Mouse (Mus musculus): ENCODE results near the gene Scn5a. TPM values are rescaled to one million over a fixed set of nuclear protein-coding genes. Genes with fewer than 3 reads are reported as not detected.

Gene Scn5a
- polyA plus RNA-seq, 1 experiment from 2014 or later: 0.24 TPM

DNA sequence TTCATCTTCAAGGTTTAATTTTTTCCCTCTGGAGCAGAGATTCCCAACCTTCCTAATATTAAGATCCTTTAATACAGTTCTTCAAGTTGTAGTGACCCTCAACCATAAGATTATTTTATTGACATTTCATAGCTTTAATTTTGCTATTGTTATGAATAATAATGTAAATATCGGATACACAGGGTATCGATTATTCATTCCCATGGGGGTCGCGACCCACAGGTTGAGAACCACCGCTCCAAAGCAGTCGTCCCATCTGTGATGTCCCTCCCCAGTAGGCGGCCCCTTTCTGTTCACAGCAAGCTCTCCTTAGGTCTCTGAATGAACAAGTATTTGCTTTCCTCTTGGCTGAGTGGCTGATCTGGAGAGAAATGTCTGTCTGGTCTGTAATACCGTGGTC is 10.8 kb upstream of the Scn5a start:
- peaks cover 6% of the 10 kb centered on the region for H3K27me3 ChIP-seq (replicated peaks; ENCODE audit: control insufficient read depth, insufficient read depth, low read length)
- no peak overlapping the region for H3K4me2 ChIP-seq (ENCODE audit: low read length)
- no peak overlapping the region for H3K4me3 ChIP-seq (ENCODE audit: low read length)
- H3K9ac ChIP-seq (ENCODE audit: low read depth, low read length): no peak overlapping the region
- H3K36me3 ChIP-seq (ENCODE audit: control insufficient read depth, insufficient read depth, low read length): no peaks in the 10 kb centered on the region
- no peak overlapping the region for H3K27ac ChIP-seq (ENCODE audit: low read depth, low read length)
- ATAC-seq: no peak
- WGBS: 84% methylated on average over 8 of the region's 8 CpGs
- H3K9me3 ChIP-seq (ENCODE audit: control insufficient read depth, low read length): no peaks in the 10 kb centered on the region
- no peaks in the 10 kb centered on the region for H3K4me1 ChIP-seq (ENCODE audit: control insufficient read depth, insufficient read depth, low read depth, low read length)

DNA sequence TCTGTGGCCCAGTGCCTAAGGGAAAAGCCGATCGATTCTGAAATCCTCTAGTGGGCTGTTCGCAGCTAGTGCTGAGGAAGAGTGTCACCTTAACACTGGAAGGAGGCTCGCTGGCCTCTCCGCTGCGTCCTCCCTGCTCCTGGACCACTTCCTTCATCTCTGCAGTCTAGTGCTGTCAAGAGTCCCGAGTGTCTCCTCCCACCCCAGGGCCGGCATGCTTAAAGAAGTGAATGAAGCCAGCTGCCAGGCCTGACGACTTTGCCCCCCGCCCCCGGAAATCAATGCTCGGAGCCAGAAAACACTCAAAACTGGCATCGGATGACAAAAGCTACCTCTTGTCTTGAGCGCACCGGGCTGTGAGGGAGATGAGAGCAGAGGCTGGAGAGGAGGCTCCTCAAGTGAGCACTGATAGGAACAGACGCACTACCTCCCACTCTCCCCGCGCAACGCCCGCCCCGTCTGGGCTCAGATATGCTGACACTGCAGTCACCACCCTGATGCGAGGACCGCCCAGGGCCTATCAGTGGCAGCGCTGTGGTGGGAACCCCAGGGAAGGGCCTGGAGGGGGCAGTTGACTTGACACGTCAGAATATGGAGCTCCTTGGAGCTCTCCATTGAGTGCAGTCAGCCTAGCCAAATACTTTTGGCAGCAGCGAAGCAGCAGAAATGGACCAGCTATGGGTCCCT is 10.1 kb upstream of the Scn5a start:
- no peaks in the 10 kb centered on the region for H3K9me3 ChIP-seq (ENCODE audit: control insufficient read depth, low read length)
- WGBS: 47% methylated on average over 26 of the region's 26 CpGs
- no peak overlapping the region for H3K27ac ChIP-seq (ENCODE audit: low read depth, low read length)
- H3K27me3 ChIP-seq (replicated peaks; ENCODE audit: control insufficient read depth, insufficient read depth, low read length): peaks cover 8% of the 10 kb centered on the region
- peak overlapping the region; percentile 12; the same call in 1 of the 2 replicates for H3K4me2 ChIP-seq (ENCODE audit: low read length)
- H3K36me3 ChIP-seq (ENCODE audit: control insufficient read depth, insufficient read depth, low read length): no peaks in the 10 kb centered on the region
- no peak for ATAC-seq
- H3K4me3 ChIP-seq (ENCODE audit: low read length): no peak overlapping the region
- no peak overlapping the region for H3K9ac ChIP-seq (ENCODE audit: low read depth, low read length)
- H3K4me1 ChIP-seq (ENCODE audit: control insufficient read depth, insufficient read depth, low read depth, low read length): no peaks in the 10 kb centered on the region

DNA sequence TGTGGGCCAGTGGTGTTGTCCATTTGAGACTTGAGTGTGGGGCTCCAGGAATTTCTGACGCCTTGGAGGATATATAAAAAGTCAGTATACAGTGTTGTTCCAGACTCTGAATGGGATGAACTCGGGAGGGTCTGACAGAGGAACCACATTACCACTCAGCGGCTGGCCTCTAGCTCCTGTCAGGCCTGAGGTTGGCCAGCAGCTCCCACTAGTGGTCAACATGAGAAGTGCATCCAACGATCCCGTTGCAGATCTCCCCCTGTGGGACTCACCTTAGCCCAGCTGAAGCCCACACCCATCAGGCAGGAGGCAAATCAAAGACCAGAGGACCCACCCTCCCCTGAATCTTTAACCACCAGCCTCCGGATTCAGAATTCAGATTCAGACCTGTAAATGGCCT is 1.9 kb upstream of the Scn5a start:
- Histone ChIP-seq H3K4me1 (ENCODE audit: control insufficient read depth, insufficient read depth, low read depth, low read length) (peaks cover 11% of the 10 kb centered on the region), H3K4me3 (ENCODE audit: low read length) (no peak overlapping the region), H3K9ac (ENCODE audit: low read depth, low read length) (no peak overlapping the region), H3K36me3 (ENCODE audit: control insufficient read depth, insufficient read depth, low read length) (no peaks in the 10 kb centered on the region), H3K27ac (ENCODE audit: low read depth, low read length) (no peak overlapping the region), H3K4me2 (ENCODE audit: low read length) (no peak overlapping the region), H3K9me3 (ENCODE audit: control insufficient read depth, low read length) (no peaks in the 10 kb centered on the region), H3K27me3 (replicated peaks; ENCODE audit: control insufficient read depth, insufficient read depth, low read length) (peaks cover 65% of the 10 kb centered on the region)
- WGBS: 0% methylated on average over 6 of the region's 6 CpGs
- ATAC-seq: no peak

DNA sequence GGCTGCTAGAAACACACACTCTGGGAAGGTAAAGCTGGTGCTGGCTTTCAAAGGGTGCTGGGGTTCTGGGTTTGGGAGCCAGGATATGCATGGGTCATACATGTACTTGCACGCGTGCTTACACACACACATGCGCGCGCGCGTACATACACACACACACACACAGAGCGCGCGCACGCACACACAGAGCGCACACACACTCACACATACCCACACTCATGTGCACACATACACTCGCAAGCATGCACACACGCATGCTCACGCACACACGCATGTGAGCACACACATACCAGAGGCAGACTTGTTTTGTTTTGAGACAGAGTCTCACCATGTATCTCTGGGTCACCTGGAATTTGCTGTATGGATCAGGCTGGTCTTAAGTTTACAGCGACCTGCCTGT is 1.4 kb upstream of the Scn5a start:
- Histone ChIP-seq H3K4me2 (ENCODE audit: low read length) (no peak overlapping the region), H3K4me3 (ENCODE audit: low read length) (no peak overlapping the region), H3K36me3 (ENCODE audit: control insufficient read depth, insufficient read depth, low read length) (no peaks in the 10 kb centered on the region), H3K9me3 (ENCODE audit: control insufficient read depth, low read length) (no peaks in the 10 kb centered on the region), H3K27ac (ENCODE audit: low read depth, low read length) (no peak overlapping the region), H3K9ac (ENCODE audit: low read depth, low read length) (no peak overlapping the region), H3K27me3 (replicated peaks; ENCODE audit: control insufficient read depth, insufficient read depth, low read length) (peaks cover 68% of the 10 kb centered on the region), H3K4me1 (ENCODE audit: control insufficient read depth, insufficient read depth, low read depth, low read length) (peaks cover 11% of the 10 kb centered on the region)
- no peak for ATAC-seq
- 90% methylated on average over 17 of the region's 17 CpGs for WGBS

- Histone ChIP-seq H3K27ac (ENCODE audit: low read depth, low read length) (no peak overlapping the region), H3K36me3 (ENCODE audit: control insufficient read depth, insufficient read depth, low read length) (no peaks in the 10 kb centered on the region), H3K27me3 (replicated peaks; ENCODE audit: control insufficient read depth, insufficient read depth, low read length) (peaks cover 82% of the 10 kb centered on the region), H3K9me3 (ENCODE audit: control insufficient read depth, low read length) (no peaks in the 10 kb centered on the region), H3K9ac (ENCODE audit: low read depth, low read length) (peak overlapping the region; percentile 66), H3K4me3 (ENCODE audit: low read length) (peak overlapping the region; percentile 57), H3K4me1 (ENCODE audit: control insufficient read depth, insufficient read depth, low read depth, low read length) (peaks cover 11% of the 10 kb centered on the region), H3K4me2 (ENCODE audit: low read length) (peak overlapping the region; percentile 93)
- no peak for ATAC-seq
- under 1% methylated on average over 21 of the region's 24 CpGs for WGBS
These were observed 543 bp downstream of the Scn5a start for GRCm38 (mm10) chr9:119578311-119578635.

DNA sequence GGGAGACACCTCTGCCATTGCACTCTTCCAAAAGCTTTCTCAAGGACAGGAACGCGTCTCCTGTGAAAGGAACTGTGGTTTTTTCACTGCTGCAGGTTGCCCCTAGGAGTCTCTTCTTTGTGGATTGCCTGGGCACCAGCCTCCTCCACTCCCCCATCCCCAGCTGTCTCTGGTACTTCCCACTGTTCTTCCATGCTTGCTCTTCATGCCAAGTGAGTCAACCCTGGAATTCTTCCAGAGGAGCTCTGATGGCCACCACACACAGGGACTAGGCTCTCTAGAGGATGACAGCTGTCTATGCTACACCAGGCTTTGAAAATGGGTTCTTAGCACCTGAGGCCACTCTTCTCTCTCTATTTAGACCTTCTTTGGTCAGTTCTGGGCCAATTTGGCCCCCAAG is 1.8 kb downstream of the Scn5a start:
- H3K4me2 ChIP-seq (ENCODE audit: low read length): no peak overlapping the region
- WGBS: 82% methylated on average over 2 of the region's 2 CpGs
- no peak overlapping the region for H3K4me3 ChIP-seq (ENCODE audit: low read length)
- peaks cover 11% of the 10 kb centered on the region for H3K4me1 ChIP-seq (ENCODE audit: control insufficient read depth, insufficient read depth, low read depth, low read length)
- H3K27me3 ChIP-seq (replicated peaks; ENCODE audit: control insufficient read depth, insufficient read depth, low read length): peaks cover 82% of the 10 kb centered on the region
- ATAC-seq: no peak
- no peaks in the 10 kb centered on the region for H3K36me3 ChIP-seq (ENCODE audit: control insufficient read depth, insufficient read depth, low read length)
- no peaks in the 10 kb centered on the region for H3K9me3 ChIP-seq (ENCODE audit: control insufficient read depth, low read length)
- no peak overlapping the region for H3K9ac ChIP-seq (ENCODE audit: low read depth, low read length)
- H3K27ac ChIP-seq (ENCODE audit: low read depth, low read length): no peak overlapping the region

DNA sequence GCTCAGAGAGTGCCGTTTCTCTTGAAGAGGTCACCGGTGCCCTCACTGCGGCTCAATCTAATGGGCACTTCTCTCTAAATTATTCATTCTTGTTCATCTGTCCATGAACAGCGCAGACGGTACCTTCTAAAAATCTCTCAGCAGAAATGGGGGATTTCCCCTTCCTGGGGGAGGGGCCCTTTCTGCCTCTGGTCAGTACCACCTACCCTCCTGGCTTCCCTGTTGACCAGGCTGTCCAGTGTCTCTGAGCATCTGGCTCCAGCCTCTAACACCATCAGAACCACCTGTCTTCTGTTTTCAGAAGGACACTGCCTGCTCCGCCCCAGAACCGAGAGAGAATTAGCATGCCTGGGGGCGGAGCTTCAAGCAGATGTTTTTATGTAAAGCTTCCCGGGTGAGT is 3.1 kb downstream of the Scn5a start:
- 49% methylated on average over 9 of the region's 9 CpGs for WGBS
- Histone ChIP-seq H3K9ac (ENCODE audit: low read depth, low read length) (no peak overlapping the region), H3K27me3 (replicated peaks; ENCODE audit: control insufficient read depth, insufficient read depth, low read length) (peaks cover 76% of the 10 kb centered on the region), H3K4me1 (ENCODE audit: control insufficient read depth, insufficient read depth, low read depth, low read length) (peaks cover 11% of the 10 kb centered on the region), H3K36me3 (ENCODE audit: control insufficient read depth, insufficient read depth, low read length) (no peaks in the 10 kb centered on the region), H3K4me2 (ENCODE audit: low read length) (no peak overlapping the region), H3K9me3 (ENCODE audit: control insufficient read depth, low read length) (no peaks in the 10 kb centered on the region), H3K4me3 (ENCODE audit: low read length) (no peak overlapping the region), H3K27ac (ENCODE audit: low read depth, low read length) (no peak overlapping the region)
- no peak for ATAC-seq

DNA sequence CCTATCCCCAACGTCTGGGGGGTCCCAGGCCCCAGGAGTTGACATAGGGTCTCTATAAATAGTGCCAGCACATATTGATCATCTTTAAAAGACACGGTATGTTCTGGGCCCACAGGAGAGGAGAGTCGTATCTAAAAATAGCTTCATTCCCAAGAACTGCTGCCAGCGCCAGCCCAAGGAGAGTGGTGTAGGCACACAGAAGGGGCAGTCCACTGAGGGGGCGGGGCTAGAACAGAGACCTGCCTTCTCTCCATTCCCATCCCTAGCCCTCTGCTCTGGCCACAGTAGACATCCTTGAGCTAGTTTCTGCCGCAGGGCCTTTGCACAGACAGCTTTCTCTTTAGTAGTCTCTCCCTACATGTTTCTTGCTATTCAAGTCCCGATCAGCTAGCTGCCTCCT is 4.5 kb downstream of the Scn5a start:
- no peaks in the 10 kb centered on the region for H3K36me3 ChIP-seq (ENCODE audit: control insufficient read depth, insufficient read depth, low read length)
- peaks cover 14% of the 10 kb centered on the region for H3K4me1 ChIP-seq (ENCODE audit: control insufficient read depth, insufficient read depth, low read depth, low read length)
- no peak for ATAC-seq
- no peak overlapping the region for H3K4me2 ChIP-seq (ENCODE audit: low read length)
- no peak overlapping the region for H3K9ac ChIP-seq (ENCODE audit: low read depth, low read length)
- no peaks in the 10 kb centered on the region for H3K9me3 ChIP-seq (ENCODE audit: control insufficient read depth, low read length)
- H3K27ac ChIP-seq (ENCODE audit: low read depth, low read length): no peak overlapping the region
- 81% methylated on average over 7 of the region's 7 CpGs for WGBS
- H3K27me3 ChIP-seq (replicated peaks; ENCODE audit: control insufficient read depth, insufficient read depth, low read length): peaks cover 75% of the 10 kb centered on the region
- no peak overlapping the region for H3K4me3 ChIP-seq (ENCODE audit: low read length)

GRCm38 (mm10) chr9:119573009-119573408 is 5.8 kb downstream of the Scn5a start:
- H3K36me3 ChIP-seq (ENCODE audit: control insufficient read depth, insufficient read depth, low read length): no peaks in the 10 kb centered on the region
- H3K4me1 ChIP-seq (ENCODE audit: control insufficient read depth, insufficient read depth, low read depth, low read length): peaks cover 3% of the 10 kb centered on the region
- WGBS: 43% methylated on average over 14 of the region's 14 CpGs
- no peak overlapping the region for H3K27ac ChIP-seq (ENCODE audit: low read depth, low read length)
- no peak overlapping the region for H3K4me3 ChIP-seq (ENCODE audit: low read length)
- no peak overlapping the region for H3K4me2 ChIP-seq (ENCODE audit: low read length)
- H3K9ac ChIP-seq (ENCODE audit: low read depth, low read length): no peak overlapping the region
- H3K27me3 ChIP-seq (replicated peaks; ENCODE audit: control insufficient read depth, insufficient read depth, low read length): peaks cover 75% of the 10 kb centered on the region
- H3K9me3 ChIP-seq (ENCODE audit: control insufficient read depth, low read length): no peaks in the 10 kb centered on the region
- ATAC-seq: no peak

Data from hindbrain, embryonic 16.5 days (tissue).